Mouse (Mus musculus) heart, embryonic 12.5 days (tissue): ENCODE results near the gene Chac1. TPM values are rescaled to one million over a fixed set of nuclear protein-coding genes. Genes with fewer than 3 reads are reported as not detected.

ENCODE experiments used
- ATAC-seq: fragments of 200-750 bp; cut with Nextera tagmentation; 2 replicates; pipeline ENCODE4 v1.8.0; 2017; ENCODE audit warnings: moderate TSS enrichment, moderate library complexity; ENCODE audit not compliant: insufficient number of reproducible peaks, low FRiP score
- H3K27ac ChIP-seq: fragments of 300-500 bp; sonication (generic); 2 replicates; pipeline ENCODE4 v1.5.1; 2016; ENCODE audit warnings: mild to moderate bottlenecking, moderate library complexity; ENCODE audit not compliant: poor library complexity, severe bottlenecking
- H3K27me3 ChIP-seq: fragments of 300-500 bp; sonication (generic); replicated peaks from 2 replicates; pipeline ENCODE4 v1.6.1; 2016; ENCODE audit warnings: mild to moderate bottlenecking, moderate library complexity
- H3K36me3 ChIP-seq: fragments of 300-500 bp; sonication (generic); 2 replicates; pipeline ENCODE4 v1.6.1; 2016; ENCODE audit warnings: mild to moderate bottlenecking, moderate library complexity
- H3K4me1 ChIP-seq: fragments of 300-500 bp; sonication (generic); replicated peaks from 2 replicates; pipeline ENCODE4 v1.6.1; 2016; ENCODE audit warnings: mild to moderate bottlenecking
- H3K4me2 ChIP-seq: fragments of 300-500 bp; sonication (generic); 2 replicates; pipeline ENCODE4 v1.6.1; 2016; ENCODE audit warnings: mild to moderate bottlenecking, moderate library complexity
- H3K4me3 ChIP-seq: fragments of 300-500 bp; sonication (generic); 2 replicates; pipeline ENCODE4 v1.5.1; 2016; ENCODE audit warnings: mild to moderate bottlenecking
- H3K9ac ChIP-seq: fragments of 300-500 bp; sonication (generic); 2 replicates; pipeline ENCODE4 v1.6.1; 2016; ENCODE audit warnings: mild to moderate bottlenecking, moderate library complexity
- H3K9me3 ChIP-seq: fragments of 300-500 bp; sonication (generic); replicated peaks from 2 replicates; pipeline ENCODE4 v1.6.1; 2016; ENCODE audit warnings: mild to moderate bottlenecking, moderate library complexity
- WGBS: fragments of 180-500 bp; shearing (Covaris S2); methylation state at CpG from one replicate; pipeline ENCODE4 v1.1.7; 2016; 5-methylcytosine and 5-hydroxymethylcytosine counted together
- polyA plus RNA-seq: library from polyadenylated mRNA; unstranded; fragments of >200 nt; fragmentation: Nextera tagmentation; extraction: Ambion mirVana; gene quantifications from 2 replicates; pipeline ENCODE4 v1.2.1, GENCODE M21; 2016

The Chac1 gene
- 0.12 and 0.31 TPM in 2 replicates for polyA plus RNA-seq

DNA sequence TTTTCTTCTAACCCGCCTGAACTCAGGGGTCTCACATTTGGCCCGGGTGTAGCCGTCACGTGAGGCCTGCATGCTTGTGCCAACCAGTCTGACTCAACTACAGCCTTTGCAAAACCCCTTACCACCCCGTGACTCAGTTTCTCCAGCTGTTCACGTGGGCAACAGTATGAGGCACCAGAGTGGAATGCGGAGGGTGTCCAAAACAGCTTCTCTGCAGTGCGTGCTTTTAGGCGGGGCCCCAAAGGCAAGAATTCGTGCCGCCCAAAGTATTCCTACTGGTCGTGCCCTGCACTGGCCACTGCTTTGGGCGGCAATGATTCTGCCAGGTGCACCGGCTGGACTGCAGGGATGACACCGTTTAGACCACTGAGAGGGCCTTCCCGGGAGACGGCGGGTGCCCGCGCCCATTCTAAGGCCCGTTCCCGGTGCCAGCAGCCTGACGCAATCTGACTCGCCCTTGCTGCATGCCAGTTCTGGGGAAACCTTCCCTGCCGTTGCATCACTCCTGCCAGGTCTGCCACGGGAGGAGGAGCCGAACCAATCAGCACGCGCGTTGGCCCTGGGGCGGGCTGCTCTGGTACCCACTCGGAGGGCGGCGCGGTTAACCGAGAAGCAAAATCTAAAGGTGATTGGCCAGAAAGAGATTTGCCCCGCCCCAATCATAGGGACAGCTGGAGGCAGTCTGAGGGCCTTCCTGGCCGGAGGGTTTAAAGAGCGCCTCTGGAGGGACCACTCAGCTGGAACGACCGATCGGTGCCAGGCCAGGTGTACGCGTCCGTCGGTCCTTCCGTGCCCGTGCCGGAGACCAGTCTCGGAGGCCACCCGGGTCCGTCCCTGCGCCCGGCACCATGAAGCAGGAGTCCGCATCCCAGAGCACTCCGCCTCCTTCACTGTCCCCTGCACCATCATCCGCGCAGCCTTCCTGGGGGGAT, at the start of gene Chac1:
Gene Chac1, plus strand, starts transcription at position 675 of the 932 bp plus-strand sequence.
- peak within 1 kb of the TSS; percentile 94 for H3K4me2 ChIP-seq
- H3K4me3 ChIP-seq: peak within 1 kb of the TSS; percentile 59
- H3K27me3 ChIP-seq: peaks cover 42% of the 10 kb centered on the region
- H3K9ac ChIP-seq: peak within 1 kb of the TSS; percentile 74
- WGBS: 5% methylated on average over 58 of the region's 58 CpGs
- no peaks in the 10 kb centered on the region for H3K36me3 ChIP-seq
- ATAC-seq: peak; percentile 85
- H3K4me1 ChIP-seq: peaks cover 10% of the 10 kb centered on the region
- no peaks in the 10 kb centered on the region for H3K9me3 ChIP-seq
- no peak within 1 kb of the TSS for H3K27ac ChIP-seq

DNA sequence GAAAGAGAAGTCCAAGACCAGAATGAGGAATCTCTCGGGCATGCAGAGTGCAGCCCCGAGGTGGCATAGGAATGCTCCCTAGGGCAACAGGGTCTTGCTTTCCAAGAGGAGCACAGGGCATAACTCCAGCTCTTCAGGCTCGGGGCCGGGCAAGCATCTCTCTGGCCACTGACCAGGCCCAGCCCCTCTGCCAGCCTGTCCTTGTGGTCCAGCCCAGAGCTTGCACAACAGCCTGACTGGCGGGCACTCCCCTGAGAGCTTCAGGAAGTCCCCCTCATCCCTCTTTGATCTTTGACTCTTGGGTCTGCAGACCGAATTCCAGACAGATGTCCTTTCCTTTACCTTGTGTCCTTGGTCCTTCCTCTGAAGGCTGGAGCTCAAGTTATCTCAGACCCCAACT, 48.2 kb upstream of the Chac1 start:
- no peak overlapping the region for H3K4me3 ChIP-seq
- no peak overlapping the region for H3K27ac ChIP-seq
- no peak overlapping the region for H3K4me2 ChIP-seq
- H3K4me1 ChIP-seq: peaks cover 40% of the 10 kb centered on the region
- H3K9me3 ChIP-seq: no peaks in the 10 kb centered on the region
- 68% methylated on average over 6 of the region's 6 CpGs for WGBS
- peaks cover 11% of the 10 kb centered on the region for H3K36me3 ChIP-seq
- no peak overlapping the region for H3K9ac ChIP-seq
- ATAC-seq: no peak
- no peaks in the 10 kb centered on the region for H3K27me3 ChIP-seq

DNA sequence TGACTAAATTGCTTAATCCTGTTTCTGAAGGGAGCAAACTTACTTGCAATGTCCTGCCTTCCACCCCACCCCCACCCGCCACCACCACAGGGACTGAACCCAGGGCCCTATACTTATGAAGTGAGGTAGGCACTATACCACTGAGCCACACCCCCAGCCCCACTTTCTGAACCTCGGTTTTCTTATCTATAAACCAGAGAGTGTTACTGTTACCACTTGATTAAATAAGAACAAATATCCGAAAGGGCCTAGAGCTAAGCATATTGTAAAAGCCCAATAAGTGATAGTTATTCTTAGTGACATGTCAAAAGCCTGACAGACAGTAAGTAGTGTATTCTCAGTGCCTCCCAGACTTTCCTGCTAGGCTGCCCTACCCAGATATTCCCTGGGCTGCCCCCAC, 46.6 kb upstream of the Chac1 start:
- H3K27me3 ChIP-seq: no peaks in the 10 kb centered on the region
- peaks cover 35% of the 10 kb centered on the region for H3K4me1 ChIP-seq
- no peak overlapping the region for H3K9ac ChIP-seq

DNA sequence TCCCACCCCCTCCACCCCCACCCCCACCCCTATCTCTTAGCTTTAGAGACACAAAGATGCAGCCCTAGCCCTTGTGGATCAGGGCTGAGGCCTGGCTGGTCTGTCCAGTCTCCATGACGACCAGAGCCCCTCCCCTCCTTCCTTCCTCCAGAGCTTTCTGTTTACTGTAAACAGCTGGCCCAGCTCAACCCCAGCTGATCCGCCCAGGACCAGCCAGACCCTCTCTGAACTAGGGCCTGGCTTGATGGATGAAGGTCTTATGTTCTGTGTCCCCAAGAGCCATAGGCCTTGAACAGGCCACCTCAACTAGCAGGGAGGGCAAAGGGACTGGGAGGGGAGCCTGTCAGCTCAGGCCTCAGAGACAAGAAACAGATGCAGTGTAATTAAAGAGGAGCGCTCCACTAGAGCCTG, 46.2 kb upstream of the Chac1 start:
- Histone ChIP-seq H3K27me3 (no peaks in the 10 kb centered on the region), H3K9me3 (no peaks in the 10 kb centered on the region), H3K4me3 (no peak overlapping the region), H3K36me3 (no peaks in the 10 kb centered on the region), H3K4me1 (peaks cover 33% of the 10 kb centered on the region), H3K9ac (no peak overlapping the region), H3K4me2 (no peak overlapping the region), H3K27ac (peak overlapping the region; percentile 41; the same call in 1 of the 2 replicates)
- peak; percentile 50; the same call in 1 of the 2 replicates for ATAC-seq
- 24% methylated on average over 3 of the region's 3 CpGs for WGBS

More for the DNA sequence above, 46.6 kb upstream of the Chac1 start:
- H3K4me3 ChIP-seq: no peak overlapping the region
- H3K27ac ChIP-seq: peak overlapping the region; percentile 41; the same call in 1 of the 2 replicates
- WGBS: 37% methylated on average over 3 of the region's 3 CpGs
- H3K4me2 ChIP-seq: no peak overlapping the region
- no peaks in the 10 kb centered on the region for H3K36me3 ChIP-seq
- H3K9me3 ChIP-seq: no peaks in the 10 kb centered on the region
- no peak for ATAC-seq

DNA sequence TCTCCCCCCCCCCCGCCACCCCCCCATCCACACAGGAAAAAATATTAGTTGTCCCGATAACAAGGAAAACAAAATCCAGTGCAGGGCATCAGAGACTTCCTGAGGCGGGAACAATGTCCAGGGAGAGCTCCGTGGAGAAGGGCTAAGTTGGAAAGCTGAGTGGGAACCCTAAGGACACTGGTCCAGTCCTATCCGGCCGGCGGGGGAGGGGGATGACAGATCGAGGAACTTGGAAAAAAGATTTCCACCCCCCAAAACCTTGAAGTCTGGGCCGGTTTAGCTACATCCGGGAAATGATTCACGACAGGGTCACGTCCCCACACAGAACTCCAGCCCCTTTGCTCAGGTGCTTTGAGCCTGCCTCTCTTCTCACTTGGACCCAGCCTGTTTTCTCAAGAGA, 39.5 kb upstream of the Chac1 start:
- 38% methylated on average over 12 of the region's 12 CpGs for WGBS
- H3K27me3 ChIP-seq: no peaks in the 10 kb centered on the region; the same call in none of the 2 replicates
- no peak overlapping the region for H3K9ac ChIP-seq
- no peak overlapping the region for H3K4me2 ChIP-seq
- H3K4me3 ChIP-seq: no peak overlapping the region
- peaks cover 19% of the 10 kb centered on the region for H3K4me1 ChIP-seq
- peak; percentile 51 for ATAC-seq
- H3K9me3 ChIP-seq: 0 out of 2 replicates have a peak, but pooled peaks cover 3% of the 10 kb centered on the region
- H3K36me3 ChIP-seq: no peaks in the 10 kb centered on the region
- peak overlapping the region; percentile 48 for H3K27ac ChIP-seq

DNA sequence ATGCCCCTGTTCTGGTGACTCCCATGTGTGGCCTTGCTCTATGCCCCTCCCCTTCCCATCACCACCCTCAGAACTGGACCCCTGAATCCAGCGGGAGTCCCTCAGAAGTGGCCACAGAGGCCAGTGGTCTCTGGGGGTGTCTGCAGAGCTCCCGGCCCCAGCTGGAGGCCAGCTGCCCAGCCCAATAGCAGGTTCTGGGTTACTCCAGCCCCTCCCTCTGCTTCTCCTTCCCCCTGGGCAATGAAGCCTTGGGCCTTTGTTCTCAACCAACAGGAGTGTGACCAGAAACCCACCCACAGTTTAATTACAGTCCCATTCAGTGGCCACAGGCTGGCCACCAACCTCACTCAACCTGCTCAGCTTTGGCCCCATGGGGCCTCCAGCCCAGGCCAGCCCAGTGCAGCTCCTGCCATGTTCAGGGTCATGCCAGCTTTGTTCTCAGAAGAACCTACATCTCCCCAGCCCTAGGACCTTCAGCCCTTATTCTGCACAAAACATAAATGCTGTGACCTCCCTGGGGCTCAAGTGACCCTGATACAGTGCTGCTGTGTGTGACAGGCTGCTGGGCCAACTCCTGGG, 38.6 kb upstream of the Chac1 start:
- no peak for ATAC-seq
- WGBS: 81% methylated on average over 2 of the region's 2 CpGs
- Histone ChIP-seq H3K27ac (0 out of 2 replicates have a peak overlapping the region, but pooled peaks have one; percentile 48), H3K9me3 (0 out of 2 replicates have a peak, but pooled peaks cover 3% of the 10 kb centered on the region), H3K9ac (no peak overlapping the region), H3K36me3 (no peaks in the 10 kb centered on the region), H3K4me3 (no peak overlapping the region), H3K27me3 (no peaks in the 10 kb centered on the region; the same call in none of the 2 replicates), H3K4me1 (peaks cover 19% of the 10 kb centered on the region), H3K4me2 (no peak overlapping the region)

DNA sequence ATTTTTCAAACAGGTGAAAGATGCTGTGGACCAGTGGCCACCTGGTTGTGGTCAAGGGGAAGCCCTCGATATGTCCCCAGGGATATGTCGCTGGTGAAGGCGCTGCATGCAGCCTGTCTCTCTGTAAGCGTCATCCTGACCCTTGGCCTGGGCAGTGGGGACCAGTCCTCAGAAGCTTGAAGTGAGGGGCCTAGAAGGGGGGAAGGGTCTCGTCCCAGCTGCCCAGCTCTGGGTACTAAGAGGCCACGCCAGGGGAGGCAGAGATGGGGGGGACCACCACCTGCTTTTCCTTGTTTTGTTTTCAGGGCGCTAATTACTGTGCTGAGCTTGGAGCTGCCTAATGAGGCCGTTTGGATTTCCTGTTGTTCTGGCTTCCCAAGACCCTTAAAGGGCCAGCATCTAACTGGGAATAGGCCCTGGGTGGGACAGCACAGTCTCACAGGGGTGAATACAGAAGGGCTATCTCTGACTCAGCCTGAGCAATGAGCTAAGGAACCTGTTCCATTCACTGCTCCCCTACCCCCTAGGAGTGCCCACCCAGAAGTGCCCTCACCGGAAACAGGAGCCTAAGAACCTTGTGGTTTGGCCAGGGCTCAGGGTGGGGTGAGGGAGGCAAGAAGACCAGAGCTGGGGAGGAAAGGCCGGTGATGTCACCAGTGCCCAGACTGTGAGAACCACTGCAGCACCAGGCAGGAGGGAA, 37.1 kb upstream of the Chac1 start:
- H3K9ac ChIP-seq: no peak overlapping the region
- no peak overlapping the region for H3K27ac ChIP-seq
- H3K4me2 ChIP-seq: no peak overlapping the region
- no peak overlapping the region for H3K4me3 ChIP-seq
- H3K27me3 ChIP-seq: no peaks in the 10 kb centered on the region; the same call in none of the 2 replicates
- ATAC-seq: no peak
- 0 out of 2 replicates have a peak, but pooled peaks cover 3% of the 10 kb centered on the region for H3K9me3 ChIP-seq
- peaks cover 19% of the 10 kb centered on the region for H3K4me1 ChIP-seq
- WGBS: 40% methylated on average over 10 of the region's 10 CpGs
- no peaks in the 10 kb centered on the region for H3K36me3 ChIP-seq

DNA sequence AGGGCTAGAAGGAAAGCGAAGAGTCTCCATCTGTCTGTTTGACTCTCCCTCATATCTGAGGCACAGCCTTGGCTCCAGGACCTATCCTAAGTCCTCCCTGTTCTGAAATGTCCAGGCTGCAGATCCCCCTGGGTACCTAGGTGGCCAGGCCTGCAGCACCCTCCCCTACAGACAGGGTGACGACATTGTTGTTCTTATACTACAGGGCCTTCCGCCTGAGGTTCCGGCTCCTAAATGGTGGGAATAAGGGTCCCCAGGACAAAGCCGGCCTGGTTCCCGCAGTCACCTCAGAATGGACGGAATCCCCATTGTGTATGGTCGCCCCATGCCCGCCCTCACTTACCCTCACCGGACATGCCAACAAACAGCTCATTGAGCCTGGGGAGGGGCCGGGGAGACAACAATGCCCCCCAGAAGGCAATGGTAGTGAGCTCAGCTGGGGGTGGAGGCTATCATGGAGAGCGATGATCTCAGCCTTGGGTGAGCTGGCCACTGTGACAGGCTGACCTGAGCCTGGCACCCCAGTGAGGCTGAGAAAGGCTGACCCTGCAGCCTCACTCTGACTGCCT, 36.2 kb upstream of the Chac1 start:
- Histone ChIP-seq H3K9me3 (0 out of 2 replicates have a peak, but pooled peaks cover 3% of the 10 kb centered on the region), H3K27ac (no peak overlapping the region), H3K4me1 (peaks cover 19% of the 10 kb centered on the region), H3K27me3 (peaks cover 5% of the 10 kb centered on the region), H3K4me2 (no peak overlapping the region), H3K36me3 (no peaks in the 10 kb centered on the region), H3K4me3 (no peak overlapping the region), H3K9ac (no peak overlapping the region)
- WGBS: 63% methylated on average over 12 of the region's 12 CpGs
- no peak for ATAC-seq

DNA sequence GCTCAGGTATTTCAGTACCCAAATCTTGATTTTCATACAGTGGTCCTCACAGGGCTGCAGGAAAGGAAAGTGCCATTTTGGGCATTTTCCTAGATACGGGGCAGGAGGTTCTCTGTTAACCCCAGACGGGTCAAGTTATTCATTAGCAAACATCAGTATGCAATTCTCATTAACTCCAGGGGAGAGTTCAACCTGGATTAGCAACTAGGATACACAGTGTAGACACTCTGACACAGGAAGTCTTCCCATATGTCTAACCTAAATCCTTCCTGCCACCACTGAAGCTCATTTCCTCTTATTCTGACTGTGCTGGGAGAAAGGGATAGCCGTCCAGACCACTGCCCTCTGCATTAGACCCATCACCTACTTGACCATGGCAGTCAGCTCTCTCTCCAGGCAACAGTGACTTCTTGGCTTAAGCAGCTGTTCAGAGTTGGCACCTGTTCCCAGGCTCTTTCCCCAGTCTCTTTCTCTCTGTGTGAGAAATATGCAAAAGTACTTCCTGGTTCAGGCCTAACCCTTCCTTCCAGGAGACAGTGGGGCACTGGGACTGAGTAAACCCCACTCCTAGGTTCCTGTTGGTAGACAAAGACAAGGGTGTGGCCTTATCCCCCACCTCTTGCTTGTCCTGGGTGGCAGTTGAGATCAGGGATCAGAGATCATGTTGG, 32.9 kb upstream of the Chac1 start:
- Histone ChIP-seq H3K4me1 (peaks cover 34% of the 10 kb centered on the region), H3K27ac (no peak overlapping the region), H3K9me3 (0 out of 2 replicates have a peak, but pooled peaks cover 3% of the 10 kb centered on the region), H3K27me3 (peaks cover 34% of the 10 kb centered on the region), H3K9ac (no peak overlapping the region), H3K36me3 (no peaks in the 10 kb centered on the region), H3K4me2 (no peak overlapping the region), H3K4me3 (no peak overlapping the region)
- ATAC-seq: no peak
- 73% methylated on average over 3 of the region's 3 CpGs for WGBS

DNA sequence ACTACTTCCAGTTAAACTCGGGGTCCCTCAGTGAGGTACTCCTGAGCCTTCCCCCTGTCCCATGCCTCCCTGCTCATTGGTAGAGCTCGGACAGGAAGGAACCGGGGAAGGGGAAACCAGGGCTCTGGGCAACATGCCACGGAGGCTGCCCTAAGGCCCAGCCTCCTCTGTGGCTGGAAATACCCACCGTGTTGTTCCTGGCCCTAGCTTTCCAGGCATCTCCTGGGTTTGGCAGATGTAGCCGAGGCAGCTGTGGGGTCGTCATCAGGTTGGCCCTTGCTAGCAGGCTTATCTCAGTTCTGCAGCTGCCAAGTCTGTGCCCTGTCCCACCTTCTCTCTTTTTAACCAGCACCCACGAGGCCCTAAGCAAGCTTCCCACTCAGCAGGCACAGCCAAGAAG, 30.5 kb upstream of the Chac1 start:
- Histone ChIP-seq H3K4me3 (no peak overlapping the region), H3K4me1 (peaks cover 45% of the 10 kb centered on the region), H3K9me3 (0 out of 2 replicates have a peak, but pooled peaks cover 3% of the 10 kb centered on the region), H3K36me3 (no peaks in the 10 kb centered on the region), H3K9ac (no peak overlapping the region), H3K27me3 (peaks cover 58% of the 10 kb centered on the region), H3K27ac (no peak overlapping the region), H3K4me2 (no peak overlapping the region)
- WGBS: 54% methylated on average over 8 of the region's 8 CpGs
- no peak for ATAC-seq
